Mouse (Mus musculus) lung, adult 2 months (tissue): ENCODE measurements around the gene Ugt1a10. TPM values are rescaled to one million over a fixed set of nuclear protein-coding genes. Genes with fewer than 3 reads are reported as not detected.

Experiments
- DNase-seq: peaks from one replicate; pipeline ENCODE4 v3.0.0; 2022
- H3K4me1 ChIP-seq: fragments of 200-500 bp; 2 replicates; pipeline ENCODE4 v1.6.1; 2011; ENCODE audit warnings: low read length; ENCODE audit not compliant: control insufficient read depth, insufficient read depth
- H3K4me3 ChIP-seq: fragments of 200-500 bp; replicated peaks from 2 replicates; pipeline ENCODE3; 2011; ENCODE audit warnings: low read depth, mild to moderate bottlenecking, control low read depth, low read length; ENCODE audit errors: extremely low read depth
- CTCF ChIP-seq: fragments of 200-500 bp; IDR thresholded peaks from 2 replicates; pipeline ENCODE4 v1.5.1; 2011; ENCODE audit warnings: mild to moderate bottlenecking, low read length, control low read depth; ENCODE audit not compliant: insufficient read depth
- POLR2A ChIP-seq: fragments of 200-500 bp; IDR thresholded peaks from 2 replicates; pipeline ENCODE4 v1.6.1; 2011; ENCODE audit warnings: low read depth, mild to moderate bottlenecking, control low read depth, low read length, borderline replicate concordance; ENCODE audit errors: extremely low read depth
- WGBS: fragments of 180-500 bp; shearing (Covaris S2); methylation state at CpG from one replicate; pipeline ENCODE4 v1.1.7; 2018; 5-methylcytosine and 5-hydroxymethylcytosine counted together
- polyA plus RNA-seq: library from polyadenylated mRNA; depleted of rRNA; stranded (reverse); fragments of >200 nt; gene quantifications from 2 replicates; pipeline ENCODE4 v1.2.3, GENCODE M21; 2012

The Ugt1a10 gene
- polyA plus RNA-seq, 1 experiment = not detected

DNA sequence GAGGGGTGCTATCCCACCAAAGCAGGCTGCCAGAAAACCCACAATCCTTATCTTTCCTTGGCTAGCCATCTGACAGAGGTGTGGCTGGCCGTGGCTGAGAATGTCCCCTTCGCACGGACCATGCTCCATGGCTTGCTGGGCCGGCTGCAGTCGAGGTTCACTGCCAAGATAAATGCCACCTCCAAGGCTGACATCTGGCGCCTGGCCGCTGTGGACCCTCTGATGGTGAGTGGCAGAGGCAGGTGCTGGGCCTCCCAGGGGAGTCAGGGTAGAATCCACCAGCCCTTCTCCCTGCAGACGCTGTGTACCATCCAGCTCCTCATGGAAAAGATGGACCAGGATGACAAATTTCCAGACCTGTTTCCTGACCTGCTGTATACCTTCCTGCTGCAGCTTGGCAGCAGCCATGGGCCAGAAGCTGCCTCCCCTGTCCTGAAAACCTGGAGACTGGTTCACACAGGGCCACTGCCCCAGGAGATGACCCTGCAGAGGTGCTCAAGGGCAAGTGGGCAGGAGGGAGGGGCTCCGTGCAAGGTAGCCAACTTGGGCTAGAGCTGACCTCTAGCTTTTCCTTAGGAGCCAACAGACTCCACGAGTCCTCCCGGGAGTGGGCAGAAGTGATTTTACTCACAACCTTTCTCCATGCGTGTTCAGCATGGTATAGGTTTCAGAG, 199.7 kb downstream of the Ugt1a10 start:
- Histone ChIP-seq H3K4me1 (no peaks in the 10 kb centered on the region), H3K4me3 (no peak overlapping the region)
- TF ChIP-seq POLR2A = no peak
- TF ChIP-seq CTCF = no peak
- no peak for DNase-seq
- 82% methylated on average over 12 of the region's 12 CpGs for WGBS

DNA sequence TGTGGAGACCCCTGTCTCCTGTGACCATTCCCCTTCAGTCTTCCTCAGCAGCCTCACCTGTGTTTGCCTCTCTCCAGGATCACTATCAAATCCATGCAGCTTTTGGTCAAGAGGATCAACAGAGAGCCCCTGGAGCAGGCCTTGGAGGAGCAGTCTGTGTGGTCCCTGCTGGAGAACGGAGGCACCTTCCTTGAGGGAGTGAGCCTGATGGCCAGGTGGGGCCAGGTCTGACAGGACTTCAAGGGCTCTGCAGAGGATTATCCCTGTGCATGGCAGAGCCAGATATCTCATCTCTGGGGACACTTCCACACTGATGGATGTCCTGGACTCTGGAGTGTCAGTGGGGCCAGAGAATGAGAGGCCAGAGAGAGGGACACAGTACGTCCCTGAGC, 200.3 kb downstream of the Ugt1a10 start:
- Histone ChIP-seq H3K4me1 (no peaks in the 10 kb centered on the region), H3K4me3 (no peak overlapping the region)
- TF ChIP-seq POLR2A = no peak
- no peak for TF ChIP-seq CTCF
- no peak for DNase-seq
- 55% methylated on average over 2 of the region's 2 CpGs for WGBS

DNA sequence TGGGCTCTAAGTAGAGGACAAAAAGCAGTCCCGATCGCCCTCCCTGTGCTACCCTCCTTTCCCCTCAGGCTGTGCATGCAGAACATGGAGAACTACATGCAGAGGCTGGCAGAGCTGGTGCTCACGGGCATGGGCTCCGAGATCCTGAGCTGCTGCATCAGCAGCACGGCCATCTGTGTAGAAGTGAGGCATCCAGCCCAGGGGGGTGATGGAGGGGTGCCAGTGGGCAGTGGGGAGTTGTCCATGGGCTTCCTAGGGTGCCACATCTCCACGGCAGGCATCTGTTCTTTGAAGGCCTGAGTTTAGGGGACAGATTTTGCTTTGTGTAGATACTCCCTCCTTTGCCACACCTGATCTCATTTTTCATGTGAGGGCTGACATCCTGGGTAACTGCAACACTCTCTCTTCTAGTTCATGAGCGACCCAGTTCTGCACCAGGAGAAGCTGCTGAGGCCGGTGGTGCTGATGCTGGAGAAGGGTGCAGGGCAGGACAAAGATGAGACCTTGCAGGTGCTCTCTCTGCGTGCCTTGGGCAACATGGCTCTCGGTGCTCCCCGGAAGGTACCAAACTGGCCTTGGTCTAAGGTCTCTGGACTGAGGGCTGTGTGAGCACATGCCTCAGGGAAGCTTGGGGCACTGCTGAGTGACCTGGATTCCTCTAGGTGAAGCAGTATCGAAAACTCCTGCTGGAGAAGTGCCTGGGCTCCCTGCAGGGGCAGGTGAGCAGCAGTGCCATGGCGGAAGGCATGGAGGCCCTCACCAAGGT, 201.0 kb downstream of the Ugt1a10 start:
- no peak for DNase-seq
- no peak overlapping the region for H3K4me3 ChIP-seq
- no peaks in the 10 kb centered on the region for H3K4me1 ChIP-seq
- 74% methylated on average over 13 of the region's 13 CpGs for WGBS
- no peak for TF ChIP-seq CTCF
- TF ChIP-seq POLR2A = no peak

DNA sequence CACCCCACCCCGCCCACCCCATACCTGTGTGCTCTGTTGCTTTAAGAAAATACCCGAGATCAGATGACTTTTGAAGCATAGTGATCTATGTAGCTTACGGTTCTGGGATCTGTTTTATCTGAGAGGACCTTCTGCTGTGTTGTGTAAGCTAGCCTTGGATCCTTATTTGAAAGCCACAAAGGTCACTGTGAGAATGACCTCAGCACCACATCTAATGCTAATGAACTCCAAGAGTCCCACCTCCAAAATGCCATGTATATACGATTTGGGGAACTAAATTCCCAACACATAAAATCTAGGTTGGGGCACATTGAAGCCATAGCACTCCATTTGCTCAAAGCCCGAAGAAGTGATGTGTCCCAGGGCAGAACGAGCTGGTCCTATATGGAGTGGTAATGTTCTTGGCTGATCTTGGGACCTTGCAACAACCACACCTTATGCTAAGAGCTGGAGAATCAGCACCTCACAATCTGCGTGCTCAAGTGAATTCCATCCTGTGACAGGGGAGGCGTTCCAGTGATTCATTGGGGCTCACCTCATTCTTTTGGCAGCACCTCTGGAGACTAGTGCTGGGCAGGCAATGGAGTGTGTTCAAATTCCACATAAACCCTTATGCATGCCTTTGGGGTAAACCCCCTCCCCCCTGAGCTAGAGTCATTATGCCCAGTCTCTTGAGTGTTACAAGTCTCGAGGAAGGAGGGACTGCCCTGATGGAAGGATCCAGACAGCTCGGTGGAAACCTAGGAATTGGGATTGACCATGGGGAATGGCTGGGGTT, 201.9 kb downstream of the Ugt1a10 start:
- H3K4me1 ChIP-seq = no peaks in the 10 kb centered on the region
- TF ChIP-seq CTCF = no peak
- TF ChIP-seq POLR2A = no peak
- H3K4me3 ChIP-seq = no peak overlapping the region
- DNase-seq = no peak
- 70% methylated on average over 10 of the region's 10 CpGs for WGBS

DNA sequence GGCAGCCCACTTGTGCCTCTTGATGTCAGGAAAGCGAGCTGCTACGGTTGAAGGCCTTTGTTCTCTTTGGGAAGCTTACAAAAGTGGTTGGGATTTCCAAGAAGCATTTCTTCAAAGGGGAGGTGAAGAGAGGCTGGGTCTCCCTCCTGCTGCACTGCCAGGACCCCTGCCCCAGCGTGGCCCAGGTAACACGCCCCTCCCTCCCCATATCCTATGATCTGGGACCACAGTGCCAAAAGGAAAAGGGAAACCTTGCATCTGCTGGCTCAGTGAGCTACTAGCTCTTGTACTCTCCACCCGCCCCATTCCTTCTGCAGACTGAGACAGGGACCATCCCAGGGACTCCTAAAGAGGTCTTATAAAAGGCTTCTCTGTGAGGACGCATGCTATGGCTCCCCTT, 202.5 kb downstream of the Ugt1a10 start:
- Histone ChIP-seq H3K4me1 (no peaks in the 10 kb centered on the region), H3K4me3 (no peak overlapping the region)
- DNase-seq = no peak
- TF ChIP-seq CTCF (no peak), POLR2A (no peak)
- WGBS = 80% methylated on average over 6 of the region's 6 CpGs

DNA sequence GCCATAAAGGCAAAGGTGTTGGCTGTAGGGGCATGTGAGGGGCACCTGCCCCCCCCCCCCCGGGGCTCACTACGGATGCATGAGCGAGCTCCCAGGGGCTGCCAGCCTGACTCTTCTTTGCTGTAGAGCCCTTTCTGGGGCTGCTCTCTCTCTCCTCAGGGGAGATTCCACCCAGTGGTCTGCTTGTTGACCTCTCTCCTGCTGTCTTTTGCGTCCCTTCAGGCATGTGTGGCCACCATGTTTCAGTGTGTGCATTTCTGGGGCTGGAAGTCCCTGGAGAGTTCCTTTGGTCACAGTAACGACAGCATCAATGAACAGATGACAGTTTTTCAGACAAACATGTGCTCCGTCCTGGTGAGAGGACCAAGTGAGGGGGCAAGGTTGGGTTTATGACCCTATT, 203.2 kb downstream of the Ugt1a10 start:
- no peak for DNase-seq
- Histone ChIP-seq H3K4me3 (no peak overlapping the region), H3K4me1 (no peaks in the 10 kb centered on the region)
- 66% methylated on average over 6 of the region's 6 CpGs for WGBS
- TF ChIP-seq POLR2A (no peak), CTCF (no peak)

DNA sequence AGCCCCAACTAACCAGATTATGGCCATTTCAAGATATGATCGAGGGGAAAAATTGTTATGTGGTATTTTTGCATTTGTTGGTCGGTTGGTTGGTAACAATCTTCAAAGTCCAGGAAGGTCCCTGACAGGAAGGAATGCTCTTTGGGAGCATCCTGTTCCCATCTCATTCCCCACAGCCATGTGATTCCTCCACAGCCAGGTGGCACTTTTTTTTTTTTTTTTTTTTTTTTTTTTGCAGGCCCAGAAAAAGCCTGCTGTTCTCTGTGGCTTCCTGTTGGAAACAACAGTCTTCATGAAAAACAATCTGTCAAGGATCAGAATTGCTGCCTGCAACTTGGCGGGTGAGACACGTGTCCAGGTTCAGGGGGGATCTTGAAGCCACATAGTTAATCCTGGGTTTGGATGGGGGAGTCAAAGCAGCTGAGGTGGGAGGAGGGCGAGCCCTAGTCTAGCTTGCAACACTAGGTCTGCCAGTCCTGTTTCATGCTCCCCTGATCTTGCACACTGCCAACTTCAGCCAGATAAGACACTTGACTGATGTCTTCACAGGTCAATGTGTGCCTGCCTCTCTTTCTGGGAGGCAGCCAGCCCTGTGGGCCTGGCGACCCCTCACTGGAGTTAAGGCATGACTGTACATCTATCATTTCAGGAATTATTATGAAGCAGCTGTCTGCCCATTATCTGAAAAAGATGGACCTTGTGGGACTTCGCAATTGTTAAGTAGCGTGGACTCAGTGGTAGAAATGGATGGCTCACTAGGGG, 203.9 kb downstream of the Ugt1a10 start:
- Histone ChIP-seq H3K4me1 (no peaks in the 10 kb centered on the region), H3K4me3 (no peak overlapping the region)
- TF ChIP-seq CTCF = no peak
- TF ChIP-seq POLR2A = no peak
- WGBS = 50% methylated on average over 8 of the region's 8 CpGs
- no peak for DNase-seq

DNA sequence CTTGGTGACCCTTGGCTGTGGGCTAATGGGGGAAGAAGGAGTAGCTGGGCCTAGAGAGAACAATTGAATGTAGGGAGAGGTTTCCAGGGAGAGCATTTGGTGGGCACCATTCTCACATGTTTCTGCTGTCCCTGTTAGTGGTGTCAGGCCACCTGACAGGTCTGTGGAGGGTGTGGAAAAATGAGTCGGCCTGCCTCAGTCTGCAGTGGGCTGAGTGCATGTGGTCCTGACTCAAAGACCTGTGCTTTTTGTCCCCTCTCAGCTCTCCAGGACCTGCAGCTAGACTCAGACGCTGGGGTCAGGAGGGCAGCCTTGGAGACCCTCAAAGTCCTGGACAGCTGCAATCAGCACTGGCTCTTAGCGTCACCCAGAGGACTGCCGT, 204.4 kb downstream of the Ugt1a10 start:
- 70% methylated on average over 4 of the region's 4 CpGs for WGBS
- Histone ChIP-seq H3K4me1 (no peaks in the 10 kb centered on the region), H3K4me3 (no peak overlapping the region)
- TF ChIP-seq CTCF = no peak
- TF ChIP-seq POLR2A = no peak
- no peak for DNase-seq

DNA sequence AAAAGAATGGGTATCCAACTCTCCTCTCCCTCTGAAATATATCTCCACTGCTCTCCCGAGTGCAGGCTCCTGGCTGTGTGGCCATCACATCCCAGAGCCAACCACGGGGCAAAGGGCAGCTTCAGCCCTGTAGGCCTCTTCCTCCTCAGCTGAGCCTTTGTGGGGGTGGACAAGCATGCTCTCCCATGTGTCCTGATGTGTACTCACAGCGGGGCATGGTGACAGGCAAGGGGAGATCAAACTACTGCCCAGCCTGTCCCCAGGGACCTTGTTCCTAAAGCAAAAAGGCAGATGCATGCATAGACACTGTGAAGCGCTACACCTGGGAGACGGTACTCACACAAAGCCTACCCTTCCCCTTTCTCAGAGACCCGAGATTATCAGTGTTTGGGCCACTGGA, 204.9 kb downstream of the Ugt1a10 start:
- Histone ChIP-seq H3K4me3 (no peak overlapping the region), H3K4me1 (no peaks in the 10 kb centered on the region)
- DNase-seq = no peak
- TF ChIP-seq POLR2A (no peak), CTCF (no peak)
- 69% methylated on average over 6 of the region's 6 CpGs for WGBS
